Mouse (Mus musculus) T-helper 2 cell (primary cell): ENCODE data around the gene Slco3a1.

Source experiments
- in situ Hi-C: fragments of 300-600 bp; cut with MboI, MseI; formaldehyde crosslinking; loops from one replicate; pipeline ENCODE4 v1.15.1; 2025; ENCODE audit warnings: high pct_unique_total_duplicates

Slco3a1 gene

GRCm38 (mm10) chr7:74389570-74389969, 165.0 kb downstream of the Slco3a1 start:
- in situ Hi-C loops, result no loop called here

- in situ Hi-C loops, result no loop called here
These were observed 168.3 kb downstream of the Slco3a1 start for GRCm38 (mm10) chr7:74386257-74386656.

GRCm38 (mm10) chr7:74383040-74383666, 171.4 kb downstream of the Slco3a1 start:
- in situ Hi-C loops, result no loop called here

- in situ Hi-C loops, result no loop called here
These were observed 172.3 kb downstream of the Slco3a1 start for GRCm38 (mm10) chr7:74382286-74382685.

- in situ Hi-C loops, result no loop called here
These were observed 172.7 kb downstream of the Slco3a1 start for GRCm38 (mm10) chr7:74381881-74382281.

GRCm38 (mm10) chr7:74381051-74381450, 173.5 kb downstream of the Slco3a1 start:
- in situ Hi-C loops, result no loop called here

GRCm38 (mm10) chr7:74377909-74378308, 176.7 kb downstream of the Slco3a1 start:
- in situ Hi-C loops, result no loop called here

- in situ Hi-C loops, result no loop called here
These were observed 178.1 kb downstream of the Slco3a1 start for GRCm38 (mm10) chr7:74376397-74377044.

- in situ Hi-C loops, result no loop called here
These were observed 179.2 kb downstream of the Slco3a1 start for GRCm38 (mm10) chr7:74375174-74375957.

GRCm38 (mm10) chr7:74373056-74373455, 181.5 kb downstream of the Slco3a1 start:
- in situ Hi-C loops, result loop anchor here (25.0 kb wide), 1 partner anchor 739 kb away; no protein-coding TSS in a partner anchor

- in situ Hi-C loops, result loop anchor here (25.0 kb wide), 1 partner anchor 740 kb away; no protein-coding TSS in a partner anchor
These were observed 182.4 kb downstream of the Slco3a1 start for GRCm38 (mm10) chr7:74372141-74372582.

GRCm38 (mm10) chr7:74371656-74372055, 182.9 kb downstream of the Slco3a1 start:
- in situ Hi-C loops, result loop anchor here (25.0 kb wide), 1 partner anchor 741 kb away; no protein-coding TSS in a partner anchor

- in situ Hi-C loops, result loop anchor here (25.0 kb wide), 1 partner anchor 741 kb away; no protein-coding TSS in a partner anchor
These were observed 183.4 kb downstream of the Slco3a1 start for GRCm38 (mm10) chr7:74371208-74371607.

- in situ Hi-C loops, result loop anchor here (25.0 kb wide), 1 partner anchor 743 kb away; no protein-coding TSS in a partner anchor
These were observed 184.9 kb downstream of the Slco3a1 start for GRCm38 (mm10) chr7:74369657-74370056.

- in situ Hi-C loops, result loop anchor here (25.0 kb wide), 1 partner anchor 744 kb away; no protein-coding TSS in a partner anchor
These were observed 186.2 kb downstream of the Slco3a1 start for GRCm38 (mm10) chr7:74368256-74368980.

GRCm38 (mm10) chr7:74367350-74367749, 187.2 kb downstream of the Slco3a1 start:
- in situ Hi-C loops, result loop anchor here (25.0 kb wide), 1 partner anchor 745 kb away; no protein-coding TSS in a partner anchor

- in situ Hi-C loops, result loop anchor here (25.0 kb wide), 1 partner anchor 747 kb away; no protein-coding TSS in a partner anchor
These were observed 189.0 kb downstream of the Slco3a1 start for GRCm38 (mm10) chr7:74365623-74366022.

GRCm38 (mm10) chr7:74364956-74365355, 189.6 kb downstream of the Slco3a1 start:
- in situ Hi-C loops, result loop anchor here (25.0 kb wide), 1 partner anchor 747 kb away; no protein-coding TSS in a partner anchor

GRCm38 (mm10) chr7:74363440-74363839, 191.1 kb downstream of the Slco3a1 start:
- in situ Hi-C loops, result loop anchor here (25.0 kb wide), 1 partner anchor 749 kb away; no protein-coding TSS in a partner anchor

GRCm38 (mm10) chr7:74361677-74362076, 192.9 kb downstream of the Slco3a1 start:
- in situ Hi-C loops, result loop anchor here (25.0 kb wide), 1 partner anchor 751 kb away; no protein-coding TSS in a partner anchor

- in situ Hi-C loops, result loop anchor here (5.0 to 25.0 kb wide), 3 partner anchors 335 to 755 kb away; no protein-coding TSS in a partner anchor
These were observed 197.6 kb downstream of the Slco3a1 start for GRCm38 (mm10) chr7:74357027-74357426.
